Mouse (Mus musculus) limb, embryonic 10.5 days (tissue): ENCODE results near the gene P2rx7. TPM values are rescaled to one million over a fixed set of nuclear protein-coding genes. Genes with fewer than 3 reads are reported as not detected.

ENCODE experiments used
- DNase-seq: peaks from one replicate; pipeline ENCODE4 v3.0.0-alpha.2; 2017; ENCODE audit warnings: low spot score
- H3K27ac ChIP-seq: fragments of 300-500 bp; sonication (generic); 2 replicates; pipeline ENCODE4 v1.5.1; 2016; ENCODE audit warnings: mild to moderate bottlenecking
- H3K27me3 ChIP-seq: fragments of 300-500 bp; sonication (generic); 2 replicates; pipeline ENCODE4 v1.6.1; 2016; ENCODE audit warnings: low read depth, mild to moderate bottlenecking; ENCODE audit not compliant: poor library complexity, severe bottlenecking
- H3K36me3 ChIP-seq: fragments of 300-500 bp; sonication (generic); 2 replicates; pipeline ENCODE4 v1.6.1; 2016; ENCODE audit warnings: mild to moderate bottlenecking, moderate library complexity
- H3K4me1 ChIP-seq: fragments of 300-500 bp; sonication (generic); 2 replicates; pipeline ENCODE4 v1.6.1; 2016
- H3K4me3 ChIP-seq: fragments of 300-500 bp; sonication (generic); 2 replicates; pipeline ENCODE4 v1.5.1; 2016; ENCODE audit warnings: mild to moderate bottlenecking, moderate library complexity
- H3K9me3 ChIP-seq: fragments of 300-500 bp; sonication (generic); replicated peaks from 2 replicates; pipeline ENCODE4 v1.6.1; 2016; ENCODE audit warnings: mild to moderate bottlenecking
- WGBS: fragments of 180-500 bp; shearing (Covaris S2); methylation state at CpG from one replicate; pipeline ENCODE4 v1.1.7; 2016; 5-methylcytosine and 5-hydroxymethylcytosine counted together
- polyA plus RNA-seq: library from polyadenylated mRNA; unstranded; fragments of >200 nt; fragmentation: Nextera tagmentation; extraction: Ambion mirVana; gene quantifications from 2 replicates; pipeline ENCODE4 v1.2.1, GENCODE M21; 2016

P2rx7 gene
- polyA plus RNA-seq, 1 experiment from 2014 or later, result not detected

DNA sequence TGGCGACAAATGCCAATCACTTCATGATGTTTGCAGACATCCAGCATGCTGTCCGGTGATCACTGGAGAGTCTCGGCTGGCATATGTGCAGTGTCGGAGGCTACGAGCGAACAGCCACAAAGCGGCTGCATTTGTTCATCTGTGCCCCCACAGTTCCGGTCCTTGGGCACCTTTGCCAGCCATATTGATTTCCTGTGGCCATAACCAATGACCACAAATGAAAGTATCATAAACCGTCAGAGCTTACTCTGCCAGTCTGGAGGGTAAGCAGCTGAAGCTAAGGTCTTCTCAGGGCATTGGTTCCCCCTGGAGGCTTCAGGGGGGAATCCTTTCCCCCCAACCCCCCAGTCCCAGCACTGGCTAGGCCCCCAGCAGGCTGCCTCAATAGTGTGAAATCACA, 34.3 kb downstream of the P2rx7 start:
- no peaks in the 10 kb centered on the region for H3K4me1 ChIP-seq

DNA sequence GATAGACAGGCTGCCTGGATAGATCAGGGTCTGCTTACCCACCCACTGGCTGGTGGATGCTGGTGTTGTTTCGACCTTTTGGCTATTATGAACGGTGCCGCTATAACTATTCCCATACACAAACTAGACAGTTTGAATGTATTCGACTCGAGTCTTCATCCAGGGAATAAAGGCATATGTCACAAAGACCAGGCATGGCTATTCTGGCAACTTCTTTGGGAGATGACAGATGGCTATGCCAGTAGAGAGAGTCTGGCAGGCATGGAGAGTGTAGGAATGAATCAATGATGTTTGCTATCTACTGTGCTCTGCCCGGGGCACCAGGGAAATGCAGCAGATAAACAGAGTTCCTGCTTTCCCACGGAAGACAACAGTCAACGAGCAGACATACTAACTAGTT, 36.2 kb downstream of the P2rx7 start:
- DNase-seq, result no peak
- Histone ChIP-seq H3K27ac (no peak overlapping the region), H3K36me3 (no peaks in the 10 kb centered on the region), H3K4me3 (no peak overlapping the region), H3K27me3 (no peaks in the 10 kb centered on the region), H3K9me3 (no peaks in the 10 kb centered on the region), H3K4me1 (no peaks in the 10 kb centered on the region)
- WGBS, result 91% methylated on average over 8 of the region's 8 CpGs

More for the DNA sequence above, 34.3 kb downstream of the P2rx7 start:
- no peak overlapping the region for H3K4me3 ChIP-seq
- 98% methylated on average over 9 of the region's 9 CpGs for whole genome bisulfite sequencing
- H3K9me3 ChIP-seq, result no peaks in the 10 kb centered on the region
- H3K36me3 ChIP-seq, result no peaks in the 10 kb centered on the region
- H3K27ac ChIP-seq, result no peak overlapping the region
- H3K27me3 ChIP-seq, result no peaks in the 10 kb centered on the region
- DNase-seq, result no peak

DNA sequence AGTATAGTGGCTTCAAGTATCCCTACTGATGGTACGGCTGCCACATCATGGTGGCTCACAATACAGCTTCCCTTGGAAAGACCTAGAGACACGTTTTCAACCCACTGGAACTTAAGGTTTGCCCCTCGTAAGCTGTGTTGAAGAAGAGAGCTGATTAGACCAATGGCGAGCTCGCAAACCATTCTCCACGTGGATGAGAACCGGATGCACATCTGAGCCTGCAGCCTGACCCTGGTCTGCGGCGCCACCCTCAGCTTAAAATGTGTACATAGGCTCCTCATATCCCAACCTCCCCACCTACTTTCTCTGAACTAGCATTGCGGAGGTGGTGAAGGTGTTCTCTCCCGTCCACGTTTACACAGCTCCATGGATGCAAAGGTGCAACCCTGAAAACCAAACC, 37.6 kb downstream of the P2rx7 start:
- Histone ChIP-seq H3K27me3 (no peaks in the 10 kb centered on the region), H3K36me3 (no peaks in the 10 kb centered on the region), H3K9me3 (no peaks in the 10 kb centered on the region), H3K4me3 (no peak overlapping the region), H3K4me1 (no peaks in the 10 kb centered on the region), H3K27ac (no peak overlapping the region)
- DNase-seq, result no peak
- 83% methylated on average over 12 of the region's 12 CpGs for WGBS

DNA sequence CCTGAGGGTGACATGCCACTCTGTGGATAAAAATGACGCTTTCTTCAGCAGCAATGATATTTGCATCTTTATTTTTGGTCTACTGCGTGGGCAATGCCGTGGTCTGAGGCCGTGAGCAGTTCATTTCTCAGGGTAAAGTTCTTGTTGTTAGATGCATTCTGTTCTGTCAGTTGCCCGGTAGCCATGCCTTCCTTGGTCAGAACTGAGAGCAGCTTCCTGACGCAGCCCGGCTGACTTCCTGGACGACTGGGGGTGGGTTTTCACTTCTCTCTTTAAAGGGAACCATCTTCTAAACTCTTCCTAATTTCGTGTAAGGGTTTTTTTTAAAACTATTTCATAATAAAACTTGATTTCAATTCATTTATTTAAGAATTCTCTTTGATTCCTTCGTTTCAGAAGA, 40.2 kb downstream of the P2rx7 start:
- H3K27me3 ChIP-seq, result no peaks in the 10 kb centered on the region
- WGBS, result 83% methylated on average over 10 of the region's 10 CpGs

DNA sequence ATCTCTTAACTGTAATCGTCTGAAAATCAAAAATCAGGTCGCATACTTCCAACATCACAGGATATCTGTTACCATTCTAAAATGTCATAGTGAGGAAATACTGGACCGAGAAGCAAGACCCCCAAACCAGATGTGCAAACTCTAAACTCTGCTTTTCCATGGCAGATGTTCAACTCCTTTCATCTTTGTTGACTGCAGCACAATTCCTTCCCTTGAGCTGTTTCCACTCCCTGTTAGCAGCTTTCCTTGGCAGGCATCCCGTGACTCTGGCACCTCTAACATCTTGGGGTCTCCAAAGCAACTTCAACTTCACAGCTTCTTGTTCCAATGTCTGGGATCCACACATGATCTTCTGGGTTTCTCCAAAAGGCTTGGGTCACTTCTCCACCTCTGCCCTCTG, 43.7 kb downstream of the P2rx7 start:
- DNase-seq, result no peak
- Histone ChIP-seq H3K9me3 (no peaks in the 10 kb centered on the region), H3K36me3 (no peaks in the 10 kb centered on the region), H3K4me1 (no peaks in the 10 kb centered on the region), H3K27me3 (no peaks in the 10 kb centered on the region), H3K4me3 (no peak overlapping the region), H3K27ac (no peak overlapping the region)
- 92% methylated on average over 4 of the region's 4 CpGs for WGBS

More for the DNA sequence above, 40.2 kb downstream of the P2rx7 start:
- H3K36me3 ChIP-seq, result no peaks in the 10 kb centered on the region
- no peak for DNase-seq
- no peak overlapping the region for H3K4me3 ChIP-seq
- no peaks in the 10 kb centered on the region for H3K4me1 ChIP-seq
- H3K9me3 ChIP-seq, result no peaks in the 10 kb centered on the region
- no peak overlapping the region for H3K27ac ChIP-seq

DNA sequence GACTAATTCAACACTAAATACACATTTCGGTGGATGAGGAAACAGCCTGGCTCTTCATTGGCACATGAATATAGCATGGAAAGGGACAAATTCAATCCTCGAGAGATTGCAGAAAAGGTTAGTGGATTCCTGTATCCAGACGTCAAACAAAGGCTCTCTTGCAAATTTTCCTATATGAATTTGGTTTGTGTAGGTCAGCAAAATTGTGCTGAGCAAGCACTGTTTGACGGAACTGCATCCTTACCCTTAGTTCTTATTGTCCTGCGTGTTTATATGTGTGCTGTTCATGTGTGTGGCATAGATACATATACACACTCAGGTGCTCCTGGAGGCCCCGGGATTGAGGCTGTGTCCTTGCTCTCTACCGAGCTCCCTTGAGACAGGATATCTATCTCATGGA, 45.4 kb downstream of the P2rx7 start:
- no peak overlapping the region for H3K4me3 ChIP-seq
- WGBS, result 90% methylated on average over 7 of the region's 7 CpGs
- DNase-seq, result no peak
- H3K36me3 ChIP-seq, result no peaks in the 10 kb centered on the region
- H3K9me3 ChIP-seq, result no peaks in the 10 kb centered on the region
- H3K27me3 ChIP-seq, result no peaks in the 10 kb centered on the region
- H3K27ac ChIP-seq, result no peak overlapping the region
- H3K4me1 ChIP-seq, result 0 out of 2 replicates have a peak, but pooled peaks cover 4% of the 10 kb centered on the region

DNA sequence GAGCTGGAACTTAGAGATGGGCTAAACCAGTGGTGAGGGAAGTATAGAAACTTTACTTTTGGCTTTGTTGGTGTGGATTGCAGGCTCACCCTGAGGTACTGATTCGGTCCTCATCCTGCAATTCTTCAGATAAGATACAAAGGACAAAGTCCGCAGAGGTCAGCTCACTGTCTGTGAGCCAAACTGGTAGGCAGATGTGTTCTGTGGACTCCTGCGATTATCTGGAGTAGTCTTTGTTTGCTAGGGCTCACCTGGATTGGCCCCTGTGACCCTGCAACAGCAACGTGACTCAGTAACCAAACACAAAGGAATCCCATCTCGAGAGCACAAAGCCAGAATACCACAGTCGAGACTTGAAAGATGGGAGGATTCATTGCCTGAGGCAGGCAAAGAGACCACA, 46.8 kb downstream of the P2rx7 start:
- H3K9me3 ChIP-seq, result no peaks in the 10 kb centered on the region
- H3K27me3 ChIP-seq, result no peaks in the 10 kb centered on the region
- no peak overlapping the region for H3K27ac ChIP-seq
- WGBS, result 82% methylated on average over 6 of the region's 6 CpGs
- no peak overlapping the region for H3K4me3 ChIP-seq
- no peak for DNase-seq
- no peaks in the 10 kb centered on the region for H3K36me3 ChIP-seq
- H3K4me1 ChIP-seq, result 0 out of 2 replicates have a peak, but pooled peaks cover 4% of the 10 kb centered on the region

DNA sequence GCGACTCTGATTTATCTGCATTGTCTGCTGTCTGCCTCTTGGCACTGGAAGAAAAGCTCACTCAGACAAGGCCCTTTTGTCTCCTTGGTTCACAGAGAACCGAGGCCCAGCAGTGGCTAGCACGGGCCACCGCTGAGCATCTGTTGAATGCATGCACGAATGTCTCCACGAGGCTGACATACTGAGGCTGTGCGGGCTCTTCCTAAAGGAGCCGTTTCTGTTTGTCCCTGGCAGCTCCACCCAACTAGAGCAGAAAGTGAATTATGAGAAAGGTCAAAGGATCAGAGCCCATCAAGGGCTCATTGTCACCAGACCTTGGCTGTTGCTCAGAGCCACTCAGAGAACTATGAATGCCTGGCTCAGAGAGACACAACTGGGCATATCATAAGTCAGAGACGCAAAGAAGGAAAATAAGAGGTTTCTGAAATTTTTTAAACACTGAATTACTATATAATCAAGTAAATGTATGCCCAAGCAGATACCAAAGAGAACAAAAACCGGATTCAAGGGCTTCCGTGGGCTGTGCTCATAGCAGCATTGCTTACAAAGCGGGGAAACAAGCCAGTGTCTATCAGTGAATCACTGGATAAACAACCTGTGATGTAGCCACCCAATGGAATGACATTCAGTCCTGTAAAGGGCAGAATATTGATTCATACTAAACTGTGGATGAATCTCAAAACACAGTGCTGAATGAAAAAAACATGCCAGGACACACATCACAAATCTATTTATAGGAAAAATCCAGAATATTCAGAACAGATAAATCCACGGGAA, 49.9 kb downstream of the P2rx7 start:
- no peaks in the 10 kb centered on the region for H3K9me3 ChIP-seq
- H3K27me3 ChIP-seq, result no peaks in the 10 kb centered on the region
- WGBS, result 64% methylated on average over 13 of the region's 13 CpGs
- H3K4me1 ChIP-seq, result 0 out of 2 replicates have a peak, but pooled peaks cover 4% of the 10 kb centered on the region
- H3K27ac ChIP-seq, result no peak overlapping the region
- no peaks in the 10 kb centered on the region for H3K36me3 ChIP-seq
- no peak for DNase-seq
- no peak overlapping the region for H3K4me3 ChIP-seq

DNA sequence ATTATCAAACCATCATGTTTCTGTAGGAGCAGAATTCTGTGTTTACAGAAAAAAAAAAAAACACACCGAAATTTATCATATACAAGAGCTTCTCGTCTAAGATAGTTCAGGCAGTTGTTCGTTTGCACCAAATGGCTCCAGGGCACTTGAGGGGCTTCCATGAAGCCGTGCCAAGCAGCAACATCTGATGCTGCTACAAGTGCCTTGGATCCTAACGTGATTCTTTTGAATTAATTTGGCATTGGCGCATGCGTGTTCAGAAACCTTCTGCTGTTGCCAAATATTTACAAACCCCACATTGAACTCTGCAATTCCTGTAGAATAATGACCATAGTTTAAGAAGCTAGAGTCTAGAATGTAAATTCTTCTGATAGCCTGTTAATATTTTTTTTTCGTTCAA, 51.8 kb downstream of the P2rx7 start:
- 90% methylated on average over 8 of the region's 8 CpGs for WGBS
- DNase-seq, result no peak
- no peaks in the 10 kb centered on the region for H3K27me3 ChIP-seq

DNA sequence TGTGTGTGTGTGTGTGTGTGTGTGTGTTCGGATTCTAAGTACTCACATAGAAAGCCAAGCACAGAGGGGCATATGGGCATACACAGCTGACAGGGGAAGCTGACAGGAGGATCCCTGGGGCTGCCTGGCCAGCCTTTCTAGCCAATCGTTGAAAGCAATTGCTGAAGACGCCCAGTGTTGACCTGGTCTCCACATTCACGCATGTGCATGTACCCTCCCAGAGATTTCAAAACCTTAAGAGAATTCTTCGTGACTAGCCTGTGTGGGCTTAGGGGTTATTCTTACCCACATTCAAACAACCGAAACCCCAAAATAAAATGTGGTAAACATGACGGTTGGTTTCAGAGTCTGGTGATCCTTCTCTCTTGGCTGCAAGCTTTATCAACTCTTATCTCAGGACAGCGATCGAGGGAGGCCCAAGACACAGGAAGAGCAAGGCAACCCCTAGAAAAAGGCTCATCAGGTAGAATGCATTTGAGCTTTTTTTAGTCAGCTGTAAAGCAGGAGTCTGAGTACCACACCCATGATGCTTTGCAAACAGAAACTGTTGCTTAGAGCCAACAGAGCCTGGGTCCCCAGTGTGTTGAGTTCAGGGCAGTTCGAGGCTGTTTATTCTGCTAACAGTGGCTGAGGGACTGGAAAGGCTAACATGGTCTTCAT, 54.5 kb downstream of the P2rx7 start:
- no peaks in the 10 kb centered on the region for H3K27me3 ChIP-seq
- no peaks in the 10 kb centered on the region for H3K9me3 ChIP-seq
- H3K4me1 ChIP-seq, result 0 out of 2 replicates have a peak, but pooled peaks cover 4% of the 10 kb centered on the region
- no peaks in the 10 kb centered on the region for H3K36me3 ChIP-seq
- H3K4me3 ChIP-seq, result no peak overlapping the region
- no peak overlapping the region for H3K27ac ChIP-seq
- 89% methylated on average over 10 of the region's 10 CpGs for WGBS
- DNase-seq, result no peak

More for the DNA sequence above, 51.8 kb downstream of the P2rx7 start:
- H3K4me1 ChIP-seq, result 0 out of 2 replicates have a peak, but pooled peaks cover 4% of the 10 kb centered on the region
- no peak overlapping the region for H3K27ac ChIP-seq
- no peaks in the 10 kb centered on the region for H3K36me3 ChIP-seq
- H3K9me3 ChIP-seq, result no peaks in the 10 kb centered on the region
- no peak overlapping the region for H3K4me3 ChIP-seq

DNA sequence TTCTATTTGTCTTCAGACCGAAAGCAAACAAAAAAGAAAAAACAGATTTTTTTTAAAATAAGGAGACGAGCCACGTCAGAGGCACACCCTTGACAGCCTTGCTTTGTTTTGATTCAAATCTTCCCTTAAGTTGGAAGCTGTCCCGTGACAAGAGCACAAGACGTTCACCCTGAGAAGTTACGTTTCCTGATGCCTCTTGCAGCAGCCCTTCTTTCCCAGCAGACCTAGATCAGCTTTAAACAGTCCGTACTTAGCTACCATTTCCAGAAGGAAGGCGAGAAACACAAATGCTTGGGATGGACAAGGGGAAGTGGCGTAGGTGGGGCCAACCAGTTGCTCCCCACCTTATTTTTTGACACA, 55.0 kb downstream of the P2rx7 start:
- Histone ChIP-seq H3K4me1 (no peaks in the 10 kb centered on the region), H3K27ac (no peak overlapping the region), H3K4me3 (no peak overlapping the region), H3K27me3 (no peaks in the 10 kb centered on the region), H3K36me3 (no peaks in the 10 kb centered on the region), H3K9me3 (no peaks in the 10 kb centered on the region)
- DNase-seq, result no peak
- whole genome bisulfite sequencing, result 86% methylated on average over 9 of the region's 9 CpGs

DNA sequence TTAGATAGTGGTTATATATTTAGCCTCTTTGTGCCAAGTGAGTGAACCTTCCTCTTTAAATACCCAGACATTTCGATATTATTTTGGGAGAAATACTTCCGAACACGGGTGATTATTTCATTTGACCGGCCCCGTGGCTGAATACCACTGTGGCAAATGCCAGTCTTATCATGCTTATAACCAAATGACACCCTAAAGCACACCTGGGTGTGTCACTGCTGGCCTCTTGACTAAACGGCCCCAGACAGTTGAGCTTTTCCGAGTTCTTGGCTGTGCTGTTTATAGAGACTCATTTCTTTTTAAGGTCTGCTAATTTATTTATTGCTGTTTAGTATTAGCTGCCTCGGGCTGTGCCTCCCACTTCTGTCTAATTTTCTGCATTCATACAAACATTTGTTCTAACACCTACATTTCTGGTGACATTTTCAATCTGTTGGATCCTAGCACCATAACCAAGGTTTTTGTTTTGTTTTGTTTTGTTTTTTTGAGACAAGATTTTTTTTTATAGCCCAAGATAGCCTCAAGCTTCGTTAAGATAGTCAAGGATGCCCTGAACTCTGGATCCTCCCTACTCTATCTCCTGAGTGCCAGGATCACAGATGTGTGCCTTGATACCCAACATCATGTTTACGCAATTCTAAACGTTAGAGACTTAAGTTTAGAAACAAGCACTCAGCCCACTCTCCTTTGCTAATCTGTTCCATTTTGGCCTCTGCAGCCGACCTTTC, 56.6 kb downstream of the P2rx7 start:
- Histone ChIP-seq H3K27ac (no peak overlapping the region), H3K4me1 (no peaks in the 10 kb centered on the region), H3K9me3 (no peaks in the 10 kb centered on the region), H3K4me3 (no peak overlapping the region), H3K27me3 (no peaks in the 10 kb centered on the region), H3K36me3 (no peaks in the 10 kb centered on the region)
- no peak for DNase-seq
- 80% methylated on average over 12 of the region's 12 CpGs for WGBS

DNA sequence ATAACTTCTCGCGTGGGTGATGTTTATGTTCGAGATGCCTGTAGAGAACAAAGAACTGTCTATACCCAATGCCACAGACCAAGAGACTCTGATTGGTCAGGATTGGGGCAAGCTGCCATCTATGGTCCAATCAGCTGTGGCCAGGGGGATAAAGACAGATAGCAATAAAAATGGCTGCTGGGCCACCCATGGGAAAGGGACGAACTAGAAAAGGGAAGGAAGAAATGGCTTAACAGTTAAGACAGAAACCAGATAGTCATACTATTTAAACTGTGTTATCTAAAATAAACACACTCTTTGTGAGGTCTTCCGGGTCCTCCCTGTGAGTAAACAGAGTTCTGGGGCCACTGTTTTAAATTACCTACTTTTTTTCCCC, 57.1 kb downstream of the P2rx7 start:
- WGBS, result 62% methylated on average over 5 of the region's 5 CpGs
- DNase-seq, result no peak

More for the DNA sequence above, 57.1 kb downstream of the P2rx7 start:
- Histone ChIP-seq H3K27ac (no peak overlapping the region), H3K36me3 (no peaks in the 10 kb centered on the region), H3K9me3 (no peaks in the 10 kb centered on the region), H3K4me1 (no peaks in the 10 kb centered on the region), H3K27me3 (no peaks in the 10 kb centered on the region), H3K4me3 (no peak overlapping the region)
